Mouse (Mus musculus) E14TG2a.4 (cell line): Measurements from ENCODE around the gene Atox1.

ENCODE experiments used
- H3K27me3 ChIP-seq: 2 replicates; pipeline ENCODE4 v1.6.1; 2014; ENCODE audit warnings: low read length, control low read depth; ENCODE audit not compliant: insufficient read depth
- H3K36me3 ChIP-seq: 2 replicates; pipeline ENCODE4 v1.6.1; 2014; ENCODE audit warnings: low read length, control low read depth; ENCODE audit not compliant: insufficient read depth
- H3K4me1 ChIP-seq: replicated peaks from 2 replicates; pipeline ENCODE4 v1.6.1; 2014; ENCODE audit warnings: low read depth, low read length, control low read depth
- H3K4me3 ChIP-seq: replicated peaks from 2 replicates; pipeline ENCODE4 v1.5.1; 2014; ENCODE audit warnings: mild to moderate bottlenecking, low read length
- H3K9me3 ChIP-seq: 2 replicates; pipeline ENCODE4 v1.6.1; 2014; ENCODE audit warnings: low read length, control low read depth
- CTCF ChIP-seq: conservative IDR thresholded peaks from 2 replicates; pipeline ENCODE4 v1.5.1; 2014; ENCODE audit warnings: low read length
- NANOG ChIP-seq: IDR thresholded peaks from 2 replicates; pipeline ENCODE4 v1.6.1; 2014; ENCODE audit warnings: borderline replicate concordance, low read length, mixed read lengths
- POU5F1 ChIP-seq: IDR thresholded peaks from 2 replicates; pipeline ENCODE4 v1.6.1; 2014; ENCODE audit warnings: low read length, borderline replicate concordance

Atox1 gene

GRCm38 (mm10) chr11:55404659-55405457 is 56.2 kb downstream of the Atox1 start:
- no peak overlapping the region for H3K4me3 ChIP-seq
- peaks cover 40% of the 10 kb centered on the region for H3K4me1 ChIP-seq
- peaks cover 88% of the 10 kb centered on the region for H3K36me3 ChIP-seq
- no peaks in the 10 kb centered on the region for H3K27me3 ChIP-seq
- TF ChIP-seq POU5F1, result no peak
- TF ChIP-seq CTCF, result no peak
- TF ChIP-seq NANOG, result no peak
- H3K9me3 ChIP-seq, result no peaks in the 10 kb centered on the region

- TF ChIP-seq NANOG, result no peak
- TF ChIP-seq CTCF, result no peak
- no peak for TF ChIP-seq POU5F1
- H3K4me3 ChIP-seq, result no peak overlapping the region
Measured at GRCm38 (mm10) chr11:55400863-55401262, 60.2 kb downstream of the Atox1 start.

GRCm38 (mm10) chr11:55398371-55398770 is 62.7 kb downstream of the Atox1 start:
- TF ChIP-seq NANOG (no peak), POU5F1 (no peak), CTCF (no peak)
- peaks cover 13% of the 10 kb centered on the region; the same call in 1 of the 2 replicates for H3K4me1 ChIP-seq
- no peaks in the 10 kb centered on the region for H3K9me3 ChIP-seq
- H3K27me3 ChIP-seq, result no peaks in the 10 kb centered on the region
- H3K36me3 ChIP-seq, result peaks cover 80% of the 10 kb centered on the region
- no peak overlapping the region for H3K4me3 ChIP-seq

More at GRCm38 (mm10) chr11:55400863-55401262, 60.2 kb downstream of the Atox1 start:
- Histone ChIP-seq H3K9me3 (no peaks in the 10 kb centered on the region), H3K27me3 (no peaks in the 10 kb centered on the region), H3K36me3 (peaks cover 84% of the 10 kb centered on the region), H3K4me1 (peaks cover 17% of the 10 kb centered on the region)

- Histone ChIP-seq H3K4me3 (no peak overlapping the region), H3K9me3 (no peaks in the 10 kb centered on the region), H3K27me3 (no peaks in the 10 kb centered on the region), H3K4me1 (peaks cover 16% of the 10 kb centered on the region), H3K36me3 (peaks cover 73% of the 10 kb centered on the region)
- TF ChIP-seq NANOG, result no peak
- no peak for TF ChIP-seq CTCF
- no peak for TF ChIP-seq POU5F1
Measured at GRCm38 (mm10) chr11:55397441-55397840, 63.6 kb downstream of the Atox1 start.

GRCm38 (mm10) chr11:55397036-55397435 is 64.0 kb downstream of the Atox1 start:
- peaks cover 20% of the 10 kb centered on the region for H3K4me1 ChIP-seq
- no peaks in the 10 kb centered on the region for H3K9me3 ChIP-seq
- no peak overlapping the region for H3K4me3 ChIP-seq
- TF ChIP-seq POU5F1 (no peak), CTCF (no peak), NANOG (no peak)
- H3K36me3 ChIP-seq, result peaks cover 69% of the 10 kb centered on the region
- H3K27me3 ChIP-seq, result no peaks in the 10 kb centered on the region
